Mouse (Mus musculus) cerebellum, adult 2 months (tissue): ENCODE results near the gene Tgfb1i1.

ENCODE experiments used
- CTCF ChIP-seq: fragments of 200-500 bp; IDR thresholded peaks from 2 replicates; pipeline ENCODE4 v1.5.1; 2011; ENCODE audit warnings: low read depth, mild to moderate bottlenecking, control low read depth, low read length, moderate library complexity, borderline replicate concordance; ENCODE audit not compliant: insufficient read depth
- POLR2A ChIP-seq: fragments of 200-500 bp; IDR thresholded peaks from 2 replicates; pipeline ENCODE4 v1.6.1; 2011; ENCODE audit warnings: low read length, control low read depth, borderline replicate concordance; ENCODE audit not compliant: insufficient read depth

DNA sequence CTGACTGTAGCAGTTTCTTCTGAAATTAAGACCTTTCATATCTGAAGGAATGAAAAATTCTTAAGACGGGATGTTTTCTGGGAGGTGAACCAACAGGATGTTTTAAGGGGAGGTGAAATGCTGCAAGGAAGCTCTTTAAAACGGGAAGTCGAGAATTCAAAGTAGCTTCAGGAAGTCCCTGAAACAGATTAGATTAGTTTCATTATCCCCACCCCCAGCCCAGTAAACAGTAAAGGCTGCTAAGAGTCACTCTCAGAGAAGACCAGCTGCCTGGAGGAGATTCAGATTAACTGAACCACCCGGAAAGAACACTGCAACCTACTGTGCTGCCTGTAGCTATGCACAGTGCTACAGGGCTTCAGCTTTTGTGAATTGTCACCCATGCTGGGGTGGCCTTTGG lies 26.7 kb upstream of the Tgfb1i1 start:
- TF ChIP-seq POLR2A: no peak
- TF ChIP-seq CTCF: no peak
